Mouse (Mus musculus) bone marrow macrophage, adult 2 months (primary cell): Measurements from ENCODE around the gene Hist1h2ac.

Source experiments
- CTCF ChIP-seq: IDR thresholded peaks from 2 replicates; pipeline ENCODE4 v1.5.1; 2012; ENCODE audit warnings: low read depth, mild to moderate bottlenecking, low read length, moderate library complexity
- POLR2A ChIP-seq: IDR thresholded peaks from 2 replicates; pipeline ENCODE4 v1.6.1; 2012; ENCODE audit warnings: mild to moderate bottlenecking, low read depth, low read length, borderline replicate concordance

GRCm38 (mm10) chr13:23681990-23682582 lies 1.7 kb downstream of the Hist1h2ac start:
- TF ChIP-seq CTCF (no peak), POLR2A (no peak)
